Mouse (Mus musculus): ENCODE measurements around the gene Nek1. TPM values are rescaled to one million over a fixed set of nuclear protein-coding genes. Genes with fewer than 3 reads are reported as not detected.

Nek1 gene
- polyA plus RNA-seq, 2 experiments, result 2.6 to 6.7 TPM

GRCm38 (mm10) chr8:61075059-61075458 lies 82.1 kb downstream of the Nek1 start:
- DNase-seq (ENCODE audit: low read depth in 3 of 3, low spot score in 3 of 3), result no peak
- Histone ChIP-seq H3K36me3 (replicated peaks; ENCODE audit: control insufficient read depth, insufficient read depth, low read depth) (peaks cover 2% of the 10 kb centered on the region; the same call in 1 of the 2 replicates), H3K9me3 (ENCODE audit: control insufficient read depth, low read length) (no peaks in the 10 kb centered on the region), H3K27me3 (ENCODE audit: control insufficient read depth, insufficient read depth, low read length) (no peaks in the 10 kb centered on the region), H3K9ac (replicated peaks) (no peak overlapping the region), H3K4me3 (ENCODE audit: insufficient read depth in 1 of 2, low read depth in 2 of 2, low read length in 2 of 2) (no peak overlapping the region), H3K4me2 (ENCODE audit: low read depth) (no peak overlapping the region), H3K4me1 (replicated peaks; ENCODE audit: control insufficient read depth in 2 of 2, insufficient read depth in 2 of 2, low read length in 1 of 2) (no peaks in the 10 kb centered on the region), H3K27ac (no peak overlapping the region)
- ATAC-seq (ENCODE audit: insufficient read depth), result no peak
- TF ChIP-seq EP300 (IDR thresholded peaks at IDR 0.05; ENCODE audit: low read depth) (no peak), CTCF (IDR thresholded peaks at IDR 0.05; ENCODE audit: low read depth) (no peak)

- ATAC-seq (ENCODE audit: insufficient read depth) (no peak), DNase-seq (ENCODE audit: low read depth in 3 of 3, low spot score in 3 of 3) (no peak)
- H3K4me1 ChIP-seq (replicated peaks; ENCODE audit: control insufficient read depth in 2 of 2, insufficient read depth in 2 of 2, low read length in 1 of 2), result no peaks in the 10 kb centered on the region
- no peak overlapping the region for H3K4me3 ChIP-seq (ENCODE audit: insufficient read depth in 1 of 2, low read depth in 2 of 2, low read length in 2 of 2)
- H3K4me2 ChIP-seq (ENCODE audit: low read depth), result no peak overlapping the region
- H3K9ac ChIP-seq (replicated peaks), result no peak overlapping the region
- TF ChIP-seq CTCF (IDR thresholded peaks at IDR 0.05; ENCODE audit: low read depth), result no peak
- TF ChIP-seq EP300 (IDR thresholded peaks at IDR 0.05; ENCODE audit: low read depth), result no peak
- no peaks in the 10 kb centered on the region for H3K27me3 ChIP-seq (ENCODE audit: control insufficient read depth, insufficient read depth, low read length)
- 79% methylated on average over 4 of the region's 4 CpGs for WGBS (ENCODE audit: insufficient replicate concordance)
- H3K27ac ChIP-seq, result no peak overlapping the region
- no peaks in the 10 kb centered on the region for H3K36me3 ChIP-seq (replicated peaks; ENCODE audit: control insufficient read depth, insufficient read depth, low read depth)
- H3K9me3 ChIP-seq (ENCODE audit: control insufficient read depth, low read length), result no peaks in the 10 kb centered on the region
Measured at GRCm38 (mm10) chr8:61110496-61110895, 117.5 kb downstream of the Nek1 start.

GRCm38 (mm10) chr8:61111940-61112339 lies 118.9 kb downstream of the Nek1 start:
- 70% methylated on average over 4 of the region's 4 CpGs for WGBS (ENCODE audit: insufficient replicate concordance)
- no peak for ATAC-seq (ENCODE audit: insufficient read depth)
- H3K27ac ChIP-seq, result no peak overlapping the region

DNA sequence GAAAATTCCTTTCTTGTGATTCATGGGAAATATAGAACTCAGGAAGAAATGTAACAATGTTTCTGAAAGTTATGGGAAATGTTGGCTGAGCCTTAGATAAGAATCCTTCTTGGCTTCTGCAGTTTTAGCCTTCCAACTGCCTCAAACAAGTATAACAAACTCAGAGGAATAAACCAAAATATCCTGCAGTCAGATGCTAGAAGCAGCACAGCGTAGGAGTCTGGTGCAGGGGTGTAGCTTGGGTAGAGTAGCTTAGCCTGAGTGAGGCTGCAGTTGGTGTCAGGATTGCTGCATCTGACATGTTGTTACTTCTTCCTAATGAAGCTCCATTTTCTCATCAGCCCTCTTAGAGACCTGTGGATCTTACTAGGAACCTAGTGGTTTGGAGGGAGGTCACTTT lies 128.6 kb downstream of the Nek1 start:
- Histone ChIP-seq H3K9me3 (ENCODE audit: control insufficient read depth, low read length) (no peaks in the 10 kb centered on the region), H3K4me2 (ENCODE audit: low read depth) (no peak overlapping the region), H3K9ac (replicated peaks) (no peak overlapping the region), H3K4me3 (ENCODE audit: insufficient read depth in 1 of 2, low read depth in 2 of 2, low read length in 2 of 2) (no peak overlapping the region), H3K27me3 (ENCODE audit: control insufficient read depth, insufficient read depth, low read length) (no peaks in the 10 kb centered on the region), H3K27ac (no peak overlapping the region), H3K4me1 (replicated peaks; ENCODE audit: control insufficient read depth in 2 of 2, insufficient read depth in 2 of 2, low read length in 1 of 2) (no peaks in the 10 kb centered on the region), H3K36me3 (replicated peaks; ENCODE audit: control insufficient read depth, insufficient read depth, low read depth) (no peaks in the 10 kb centered on the region)
- DNase-seq (ENCODE audit: low read depth in 3 of 3, low spot score in 3 of 3), result no peak
- 81% methylated on average over 1 of the region's 1 CpGs for WGBS (ENCODE audit: insufficient replicate concordance)
- TF ChIP-seq CTCF (IDR thresholded peaks at IDR 0.05; ENCODE audit: low read depth), result no peak
- TF ChIP-seq EP300 (IDR thresholded peaks at IDR 0.05; ENCODE audit: low read depth), result no peak
- no peak for ATAC-seq (ENCODE audit: insufficient read depth)

More at GRCm38 (mm10) chr8:61111940-61112339, 118.9 kb downstream of the Nek1 start:
- no peaks in the 10 kb centered on the region for H3K4me1 ChIP-seq (replicated peaks; ENCODE audit: control insufficient read depth in 2 of 2, insufficient read depth in 2 of 2, low read length in 1 of 2)
- no peaks in the 10 kb centered on the region for H3K36me3 ChIP-seq (replicated peaks; ENCODE audit: control insufficient read depth, insufficient read depth, low read depth)
- no peak overlapping the region for H3K4me2 ChIP-seq (ENCODE audit: low read depth)
- H3K9me3 ChIP-seq (ENCODE audit: control insufficient read depth, low read length), result no peaks in the 10 kb centered on the region
- TF ChIP-seq CTCF (IDR thresholded peaks at IDR 0.05; ENCODE audit: low read depth) (no peak), EP300 (IDR thresholded peaks at IDR 0.05; ENCODE audit: low read depth) (no peak)
- H3K27me3 ChIP-seq (ENCODE audit: control insufficient read depth, insufficient read depth, low read length), result no peaks in the 10 kb centered on the region
- no peak for DNase-seq (ENCODE audit: low read depth in 3 of 3, low spot score in 3 of 3)
- H3K4me3 ChIP-seq (ENCODE audit: insufficient read depth in 1 of 2, low read depth in 2 of 2, low read length in 2 of 2), result no peak overlapping the region
- H3K9ac ChIP-seq (replicated peaks), result no peak overlapping the region

- Histone ChIP-seq H3K9ac (replicated peaks) (no peak overlapping the region), H3K4me1 (replicated peaks; ENCODE audit: control insufficient read depth in 2 of 2, insufficient read depth in 2 of 2, low read length in 1 of 2) (no peaks in the 10 kb centered on the region), H3K4me2 (ENCODE audit: low read depth) (no peak overlapping the region), H3K27ac (no peak overlapping the region), H3K36me3 (replicated peaks; ENCODE audit: control insufficient read depth, insufficient read depth, low read depth) (no peaks in the 10 kb centered on the region), H3K27me3 (ENCODE audit: control insufficient read depth, insufficient read depth, low read length) (no peaks in the 10 kb centered on the region), H3K4me3 (ENCODE audit: insufficient read depth in 1 of 2, low read depth in 2 of 2, low read length in 2 of 2) (no peak overlapping the region), H3K9me3 (ENCODE audit: control insufficient read depth, low read length) (no peaks in the 10 kb centered on the region)
- ATAC-seq (ENCODE audit: insufficient read depth) (no peak), DNase-seq (ENCODE audit: low read depth in 3 of 3, low spot score in 3 of 3) (no peak)
- TF ChIP-seq EP300 (IDR thresholded peaks at IDR 0.05; ENCODE audit: low read depth), result no peak
- TF ChIP-seq CTCF (IDR thresholded peaks at IDR 0.05; ENCODE audit: low read depth), result no peak
- 42% methylated on average over 2 of the region's 2 CpGs for WGBS (ENCODE audit: insufficient replicate concordance)
Measured at GRCm38 (mm10) chr8:61127299-61127861, 134.4 kb downstream of the Nek1 start.
